Mouse (Mus musculus) ES-Bruce4 (cell line): ENCODE results near the gene Abcb9. TPM values are rescaled to one million over a fixed set of nuclear protein-coding genes. Genes with fewer than 3 reads are reported as not detected.

ENCODE experiments used
- H3K27ac ChIP-seq: 2 replicates; pipeline ENCODE4 v1.5.1; 2012; ENCODE audit warnings: low read length, inconsistent platforms; ENCODE audit not compliant: insufficient read depth
- H3K27me3 ChIP-seq: 2 replicates; pipeline ENCODE4 v1.6.1; 2012; ENCODE audit warnings: mild to moderate bottlenecking, low read length, inconsistent platforms; ENCODE audit not compliant: control insufficient read depth, poor library complexity, insufficient read depth, severe bottlenecking
- H3K36me3 ChIP-seq: 2 replicates; pipeline ENCODE4 v1.6.1; 2012; ENCODE audit warnings: inconsistent platforms, mild to moderate bottlenecking, low read length, moderate library complexity; ENCODE audit not compliant: control insufficient read depth, poor library complexity, insufficient read depth, severe bottlenecking
- H3K4me1 ChIP-seq: one replicate; pipeline ENCODE4 v1.8.1; 2011; ENCODE audit warnings: low read length; ENCODE audit not compliant: control insufficient read depth, insufficient read depth
- H3K4me3 ChIP-seq: 2 replicates; pipeline ENCODE4 v1.5.1; 2011; ENCODE audit warnings: low read depth, mild to moderate bottlenecking, low read length
- H3K9ac ChIP-seq: 2 replicates; pipeline ENCODE4 v1.6.1; 2012; ENCODE audit warnings: low read depth, mild to moderate bottlenecking, inconsistent platforms; ENCODE audit not compliant: poor library complexity, severe bottlenecking
- H3K9me3 ChIP-seq: replicated peaks from 2 replicates; pipeline ENCODE4 v1.6.1; 2012; ENCODE audit warnings: mild to moderate bottlenecking, low read length, inconsistent platforms; ENCODE audit not compliant: control insufficient read depth, poor library complexity, insufficient read depth, severe bottlenecking
- CTCF ChIP-seq: IDR thresholded peaks from one replicate; pipeline ENCODE4 v1.8.1; 2011; ENCODE audit warnings: low read depth, low read length
- EP300 ChIP-seq: IDR thresholded peaks from 2 replicates; pipeline ENCODE4 v1.6.1; 2011; ENCODE audit warnings: low read depth, low read length; ENCODE audit not compliant: insufficient read depth
- POLR2A ChIP-seq: IDR thresholded peaks from one replicate; pipeline ENCODE4 v1.8.1; 2011; ENCODE audit warnings: low read length; ENCODE audit not compliant: insufficient read depth
- polyA plus RNA-seq: library from polyadenylated mRNA; stranded (reverse); fragments of >200 nt; gene quantifications from 2 replicates; pipeline ENCODE4 v1.2.4, GENCODE M21; 2011; ENCODE audit warnings: low read depth; ENCODE audit not compliant: missing spikeins, insufficient read depth, insufficient read length

Abcb9 gene
- polyA plus RNA-seq, 1 experiment: 0.79 TPM

GRCm38 (mm10) chr5:124018651-124019050 is 76.9 kb downstream of the Abcb9 start:
- Histone ChIP-seq H3K4me3 (no peak overlapping the region), H3K27me3 (no peaks in the 10 kb centered on the region), H3K4me1 (peaks cover 2% of the 10 kb centered on the region), H3K36me3 (no peaks in the 10 kb centered on the region), H3K27ac (no peak overlapping the region), H3K9ac (no peak overlapping the region), H3K9me3 (no peaks in the 10 kb centered on the region)
- TF ChIP-seq CTCF (no peak), EP300 (no peak), POLR2A (no peak)

- Histone ChIP-seq H3K9ac (no peak overlapping the region), H3K4me3 (no peak overlapping the region), H3K9me3 (no peaks in the 10 kb centered on the region), H3K4me1 (peaks cover 2% of the 10 kb centered on the region), H3K27me3 (no peaks in the 10 kb centered on the region), H3K27ac (no peak overlapping the region), H3K36me3 (no peaks in the 10 kb centered on the region)
- TF ChIP-seq CTCF (no peak), POLR2A (no peak), EP300 (no peak)
Observed at GRCm38 (mm10) chr5:124017941-124018340, 77.7 kb downstream of the Abcb9 start.

GRCm38 (mm10) chr5:124016291-124016821 is 79.2 kb downstream of the Abcb9 start:
- H3K4me3 ChIP-seq: no peak overlapping the region
- TF ChIP-seq CTCF: no peak
- TF ChIP-seq EP300: no peak
- TF ChIP-seq POLR2A: no peak
- H3K9me3 ChIP-seq: no peaks in the 10 kb centered on the region
- no peaks in the 10 kb centered on the region for H3K27me3 ChIP-seq
- H3K4me1 ChIP-seq: peaks cover 2% of the 10 kb centered on the region
- H3K36me3 ChIP-seq: no peaks in the 10 kb centered on the region
- H3K27ac ChIP-seq: no peak overlapping the region
- H3K9ac ChIP-seq: no peak overlapping the region

GRCm38 (mm10) chr5:124015727-124016126 is 79.9 kb downstream of the Abcb9 start:
- Histone ChIP-seq H3K4me3 (no peak overlapping the region), H3K27me3 (no peaks in the 10 kb centered on the region), H3K36me3 (no peaks in the 10 kb centered on the region), H3K27ac (no peak overlapping the region), H3K4me1 (peaks cover 2% of the 10 kb centered on the region), H3K9ac (no peak overlapping the region), H3K9me3 (no peaks in the 10 kb centered on the region)
- TF ChIP-seq EP300 (no peak), CTCF (no peak), POLR2A (no peak)

- H3K9me3 ChIP-seq: no peaks in the 10 kb centered on the region
- no peaks in the 10 kb centered on the region for H3K27me3 ChIP-seq
- no peaks in the 10 kb centered on the region for H3K36me3 ChIP-seq
- peaks cover 2% of the 10 kb centered on the region for H3K4me1 ChIP-seq
- H3K27ac ChIP-seq: no peak overlapping the region
- TF ChIP-seq EP300 (no peak), POLR2A (no peak), CTCF (no peak)
- H3K4me3 ChIP-seq: no peak overlapping the region
- H3K9ac ChIP-seq: no peak overlapping the region
Observed at GRCm38 (mm10) chr5:124014791-124015251, 80.8 kb downstream of the Abcb9 start.

- H3K4me1 ChIP-seq: peaks cover 2% of the 10 kb centered on the region
- H3K27me3 ChIP-seq: no peaks in the 10 kb centered on the region
- no peak overlapping the region for H3K4me3 ChIP-seq
- no peaks in the 10 kb centered on the region for H3K9me3 ChIP-seq
- H3K36me3 ChIP-seq: no peaks in the 10 kb centered on the region; the same call in 1 of the 2 replicates
- H3K9ac ChIP-seq: no peak overlapping the region
- TF ChIP-seq EP300 (no peak), POLR2A (no peak), CTCF (no peak)
- H3K27ac ChIP-seq: no peak overlapping the region
Observed at GRCm38 (mm10) chr5:124014180-124014579, 81.4 kb downstream of the Abcb9 start.
